Mouse (Mus musculus) megakaryocyte-erythroid progenitor cell, adult 5-6 weeks (primary cell): ENCODE results near the gene Lsp1. TPM values are rescaled to one million over a fixed set of nuclear protein-coding genes. Genes with fewer than 3 reads are reported as not detected.

Source experiments
- ATAC-seq: replicated peaks from 2 replicates; pipeline ENCODE4 v1.8.0; 2016; ENCODE audit warnings: mild to moderate bottlenecking, inconsistent platforms; ENCODE audit not compliant: severe bottlenecking, poor library complexity, low FRiP score, low TSS enrichment
- total RNA-seq, 2 experiments: library from RNA; stranded (forward) in 1 of 2; stranded (reverse) in 1 of 2; fragments of 200-1000, 215-1000 nt in 1 of 2; fragments of >200 nt in 1 of 2; fragmentation: Nextera tagmentation in 1 of 2; gene quantifications; 2 replicates each; pipeline ENCODE4 v1.2.3; 2014 to 2017

The Lsp1 gene
- total RNA-seq, 2 experiments from 2014 or later = 16.9 to 42.5 TPM

DNA sequence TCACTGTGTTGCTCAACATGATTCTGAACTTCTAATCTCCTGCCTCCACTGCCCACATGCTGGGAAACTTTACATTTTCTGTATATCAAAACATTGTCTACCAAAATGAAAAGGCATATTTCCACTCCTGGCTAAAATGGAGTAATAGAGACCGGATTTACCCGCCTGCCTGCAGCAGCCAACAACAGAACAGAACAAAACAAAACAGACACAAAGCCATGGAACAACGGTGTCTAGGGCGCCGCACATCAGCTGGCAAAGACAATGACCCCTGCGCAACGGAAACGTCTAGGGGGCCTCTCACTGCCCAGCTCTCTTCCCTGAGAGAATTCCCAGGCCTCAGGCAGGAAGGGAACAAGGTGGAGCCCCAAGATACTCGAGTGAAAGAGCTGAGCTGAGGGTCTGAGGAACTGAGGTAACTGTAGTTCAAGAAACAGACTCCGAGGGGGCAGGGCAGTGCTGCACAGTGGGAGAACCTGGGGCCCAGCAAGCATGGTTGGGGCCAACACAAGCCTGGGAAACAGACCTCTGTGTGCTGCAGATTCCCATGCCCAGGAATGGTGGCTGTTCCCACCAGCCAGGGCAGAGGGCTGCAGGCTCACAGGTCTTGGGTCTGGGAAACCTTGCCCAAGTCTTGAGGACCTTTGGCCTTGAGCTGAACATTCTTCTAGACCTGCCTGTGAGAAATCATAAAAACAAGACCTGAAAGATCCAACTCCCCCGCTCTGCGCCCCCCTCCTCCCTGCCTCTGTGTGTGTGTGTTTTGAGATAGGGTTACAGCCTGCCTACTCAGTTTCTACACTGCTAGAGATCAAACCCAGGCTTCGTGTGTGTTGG, 65.0 kb downstream of the Lsp1 start:
- ATAC-seq = no peak; the same call in 1 of the 2 replicates

DNA sequence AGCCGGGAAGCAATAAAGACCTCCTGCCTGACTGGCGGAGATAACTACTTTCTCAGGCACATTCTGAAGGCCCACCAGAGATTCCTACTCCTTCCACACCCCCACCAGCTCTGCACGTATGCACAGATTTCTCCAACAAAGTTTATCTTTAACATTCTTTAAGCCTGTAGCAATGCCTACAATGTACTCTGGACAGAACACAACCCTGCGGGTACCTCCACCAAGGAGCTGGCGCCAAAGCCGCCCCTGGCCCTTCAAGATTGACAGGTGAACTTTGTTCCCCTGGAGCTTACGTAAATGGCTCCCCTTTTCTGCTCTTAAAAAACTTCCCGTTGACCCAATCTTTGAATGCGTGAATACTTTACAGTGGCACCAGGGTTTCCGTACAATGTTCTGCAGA, 68.7 kb downstream of the Lsp1 start:
- no peak for ATAC-seq

DNA sequence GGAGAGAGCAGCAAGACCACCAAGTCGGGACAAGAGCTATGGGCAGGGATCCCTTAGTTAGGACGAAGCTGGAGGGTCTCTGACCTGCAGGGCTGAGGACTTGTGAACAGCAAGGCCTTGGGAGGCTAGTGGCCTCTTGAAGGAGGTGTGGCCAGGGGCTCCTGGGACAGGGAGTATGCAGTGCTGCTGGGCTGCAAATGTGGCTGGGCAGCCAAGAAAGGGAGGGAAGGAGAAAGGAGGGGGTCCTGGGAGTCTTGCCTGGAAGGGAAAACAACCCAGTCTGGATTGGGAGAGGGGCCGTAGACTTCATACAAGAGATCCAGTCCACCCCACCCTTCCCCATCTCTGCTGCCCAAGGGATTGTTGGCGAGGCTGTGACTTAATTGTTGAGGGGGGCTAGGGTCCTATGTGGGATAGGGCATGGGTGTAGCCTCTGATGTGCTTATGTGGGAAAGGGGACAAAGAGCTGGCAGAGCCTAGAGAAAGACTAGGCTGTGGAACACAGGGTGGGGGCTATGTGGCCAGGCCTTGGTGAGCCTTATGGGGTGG, 71.4 kb downstream of the Lsp1 start:
- ATAC-seq = no peak

DNA sequence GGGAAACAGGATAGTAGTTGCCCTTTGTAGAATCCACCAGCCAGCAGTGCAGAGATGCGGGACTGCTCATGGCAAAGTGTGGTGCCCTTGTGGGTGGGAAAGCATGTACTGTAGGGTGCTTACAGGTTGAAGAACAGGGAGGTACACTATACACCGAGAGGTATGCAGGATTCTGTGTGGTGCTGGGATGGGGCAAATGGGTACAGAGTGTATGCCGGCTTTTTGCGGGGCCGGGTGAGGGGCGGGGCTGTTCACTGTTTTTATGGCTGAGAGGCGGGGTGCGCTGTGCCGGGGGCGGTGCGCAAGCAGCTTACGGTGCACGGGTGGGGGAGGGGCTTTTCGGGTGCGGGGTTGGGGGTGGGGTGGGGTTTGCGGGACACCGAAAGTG, 72.1 kb downstream of the Lsp1 start, which contains the start of gene Mrpl23:
TSS of gene Mrpl23 (plus strand) at position 16 of the 388 bp plus-strand sequence.
- ATAC-seq = peak; percentile 25

DNA sequence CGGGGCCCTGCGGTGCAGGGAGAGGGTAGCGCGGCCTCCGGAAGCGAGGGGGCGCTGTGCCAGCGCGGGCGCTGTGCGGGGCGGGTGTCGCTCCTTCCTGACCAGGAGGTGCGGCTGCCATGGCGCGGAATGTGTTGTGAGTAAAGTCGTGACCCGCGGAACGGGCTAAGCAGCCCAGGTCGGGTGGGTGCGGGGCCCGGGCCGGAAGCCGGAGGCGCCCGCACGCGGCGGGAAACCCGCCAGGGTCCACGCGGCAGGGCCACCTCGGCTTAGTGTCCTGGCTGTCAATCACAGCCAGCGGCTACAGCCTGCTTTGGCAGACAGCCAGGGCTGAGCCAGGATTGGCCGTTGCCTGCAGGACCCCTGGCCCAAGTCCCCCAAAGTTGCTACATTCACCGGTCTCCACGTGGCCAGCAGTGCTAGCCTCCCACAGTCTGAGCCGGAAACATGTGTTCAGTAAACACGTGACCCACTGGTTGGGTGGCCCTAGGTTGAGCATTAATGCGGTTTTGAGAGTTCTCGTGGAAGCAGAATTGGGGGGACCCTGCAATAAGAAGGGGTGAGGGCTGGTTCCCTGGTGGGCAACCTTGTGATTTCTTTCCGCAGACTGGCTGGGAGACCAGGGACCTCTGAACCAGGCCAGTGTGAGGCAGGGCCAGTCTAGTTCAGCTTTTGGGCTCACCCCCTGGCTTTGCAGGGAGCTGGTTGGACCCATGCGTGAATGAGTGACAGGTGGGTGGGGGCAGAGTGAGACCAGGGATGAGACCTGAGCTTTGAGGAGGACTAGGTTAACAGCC, 72.6 kb downstream of the Lsp1 start:
- ATAC-seq = peak; percentile 67

DNA sequence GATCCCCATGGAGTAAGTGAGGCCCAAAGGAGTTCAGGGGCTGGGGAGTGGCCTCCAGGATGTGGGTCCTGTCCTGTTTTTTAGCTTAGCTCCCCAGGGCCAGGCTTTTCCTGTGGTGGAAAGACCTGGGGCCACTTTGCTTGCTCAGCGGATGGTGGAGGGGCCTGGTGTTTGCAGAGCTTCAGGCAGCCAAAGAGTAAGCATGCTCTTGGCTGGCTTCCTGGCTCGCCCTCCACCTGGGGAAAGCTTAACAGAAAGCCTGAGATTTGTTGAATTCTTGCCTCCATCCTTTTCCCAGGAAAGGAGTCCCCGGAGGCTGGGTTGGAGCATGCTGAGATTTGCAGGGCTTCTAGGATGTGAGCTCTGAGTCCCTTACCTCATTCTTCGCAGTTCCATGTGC, 74.5 kb downstream of the Lsp1 start:
- no peak for ATAC-seq

DNA sequence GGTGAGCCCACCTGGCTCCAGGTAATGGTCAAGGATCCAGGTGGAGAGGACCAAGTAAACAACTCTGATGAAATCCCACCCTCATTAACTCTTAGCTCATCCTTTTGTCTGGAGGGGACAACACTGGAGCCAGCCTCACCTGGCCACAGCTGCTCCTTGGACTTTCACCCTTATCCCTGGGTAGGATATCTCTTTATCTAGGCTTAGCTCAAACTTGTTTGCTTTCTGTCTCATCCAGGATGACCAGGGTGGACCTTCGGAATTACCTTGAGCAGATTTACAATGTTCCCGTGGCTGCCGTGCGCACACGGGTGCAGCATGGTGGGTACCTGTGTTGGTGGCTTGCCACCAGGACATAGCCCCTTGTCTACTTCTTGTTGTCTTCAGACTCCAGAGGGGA, 75.2 kb downstream of the Lsp1 start:
- ATAC-seq = no peak

DNA sequence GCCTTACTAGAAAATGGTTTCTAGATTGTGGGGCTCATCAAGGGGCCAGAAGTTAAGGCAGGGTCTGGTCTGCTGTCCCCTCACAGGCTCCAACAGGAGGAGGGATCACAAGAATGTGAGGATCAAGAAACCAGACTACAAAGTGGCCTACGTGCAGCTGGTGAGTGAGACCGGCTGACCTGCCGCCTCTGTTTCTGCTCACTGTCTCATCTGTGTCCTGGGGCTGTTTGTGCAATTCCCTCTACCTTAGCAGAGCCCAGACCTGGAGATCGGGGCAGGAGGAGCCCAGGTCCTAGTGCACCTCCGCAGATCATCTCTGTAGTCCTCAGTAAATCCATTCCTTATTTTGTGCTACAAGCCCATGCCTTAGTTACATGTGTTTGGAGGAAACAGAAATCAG, 76.6 kb downstream of the Lsp1 start:
- ATAC-seq = no peak

DNA sequence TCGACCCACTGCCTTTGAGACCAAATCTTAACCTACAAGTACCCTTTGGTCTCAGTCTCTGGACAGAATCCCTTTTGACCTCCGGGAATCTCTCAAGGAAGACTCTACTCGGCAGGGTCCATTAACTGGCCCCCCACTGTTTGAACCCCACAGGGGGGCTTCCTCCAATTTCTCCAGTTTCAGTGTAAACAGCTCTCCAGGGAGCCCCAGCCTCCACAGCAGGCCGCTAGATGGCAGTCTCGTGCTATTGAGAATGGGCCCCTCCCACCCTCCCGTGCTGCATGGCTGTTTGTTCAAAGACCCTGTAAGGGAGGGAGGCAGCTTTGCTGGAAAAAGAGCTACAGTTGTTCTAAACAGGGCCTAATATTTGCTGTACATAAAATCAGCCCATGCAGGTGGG, 77.3 kb downstream of the Lsp1 start:
- ATAC-seq = no peak

DNA sequence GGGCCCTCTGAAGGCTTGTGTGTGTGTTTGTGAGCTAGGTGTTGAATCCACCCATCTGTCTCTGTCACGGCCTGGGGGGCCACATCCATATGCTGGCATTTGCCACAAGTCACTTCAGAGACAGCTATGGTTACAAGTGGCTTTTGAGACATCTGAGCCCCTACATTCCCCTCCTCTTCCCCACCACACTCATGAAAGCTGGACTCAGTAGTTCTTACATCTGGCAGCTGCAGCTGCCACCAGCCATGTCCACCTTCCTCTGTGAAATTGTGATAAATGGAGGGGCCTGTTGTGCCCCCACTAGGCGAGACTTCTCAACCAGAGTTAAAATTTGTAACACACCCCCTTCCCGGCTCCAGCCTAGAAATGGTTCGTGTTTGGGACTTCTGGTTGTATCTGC, 77.7 kb downstream of the Lsp1 start:
- ATAC-seq = no peak

DNA sequence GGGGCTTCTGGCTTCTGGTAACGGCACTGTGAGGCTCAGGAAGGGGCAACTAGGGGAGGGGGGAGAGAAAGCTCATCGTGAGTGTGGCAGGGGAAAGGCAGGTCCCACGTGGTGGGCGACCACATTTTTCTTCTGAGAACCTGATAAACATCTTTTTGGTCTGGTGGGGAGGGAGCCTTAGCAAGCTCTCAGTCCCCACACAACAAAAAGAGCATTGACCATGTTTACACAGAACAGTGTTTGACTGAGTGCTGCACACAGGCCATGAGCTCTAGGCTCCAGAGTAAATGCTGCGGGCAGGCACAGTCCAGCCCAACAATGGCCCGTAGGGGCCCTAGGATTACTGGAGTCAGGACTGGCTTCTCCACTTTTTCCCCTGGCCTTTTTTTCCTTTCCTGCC, 78.2 kb downstream of the Lsp1 start:
- no peak for ATAC-seq

DNA sequence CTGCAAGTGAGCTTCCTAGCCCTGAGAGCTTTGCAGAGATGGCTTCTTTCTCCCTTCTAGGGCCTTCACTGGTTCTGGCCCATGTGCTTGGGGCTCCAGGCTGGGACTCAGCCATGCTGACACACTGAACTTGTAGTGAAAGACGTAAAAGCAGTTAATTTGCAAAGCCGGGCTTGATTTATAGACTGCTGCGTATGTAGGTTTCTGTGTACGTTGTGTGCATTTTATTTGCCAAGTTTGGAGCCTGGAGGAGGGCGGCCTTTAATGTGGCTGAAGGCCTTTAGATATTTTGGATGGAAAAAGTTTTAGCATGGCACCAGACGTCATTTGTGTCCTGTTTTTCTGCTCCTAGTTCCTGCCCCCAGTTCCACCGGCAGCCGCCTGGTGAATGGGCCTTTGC, 79.2 kb downstream of the Lsp1 start:
- ATAC-seq = no peak

DNA sequence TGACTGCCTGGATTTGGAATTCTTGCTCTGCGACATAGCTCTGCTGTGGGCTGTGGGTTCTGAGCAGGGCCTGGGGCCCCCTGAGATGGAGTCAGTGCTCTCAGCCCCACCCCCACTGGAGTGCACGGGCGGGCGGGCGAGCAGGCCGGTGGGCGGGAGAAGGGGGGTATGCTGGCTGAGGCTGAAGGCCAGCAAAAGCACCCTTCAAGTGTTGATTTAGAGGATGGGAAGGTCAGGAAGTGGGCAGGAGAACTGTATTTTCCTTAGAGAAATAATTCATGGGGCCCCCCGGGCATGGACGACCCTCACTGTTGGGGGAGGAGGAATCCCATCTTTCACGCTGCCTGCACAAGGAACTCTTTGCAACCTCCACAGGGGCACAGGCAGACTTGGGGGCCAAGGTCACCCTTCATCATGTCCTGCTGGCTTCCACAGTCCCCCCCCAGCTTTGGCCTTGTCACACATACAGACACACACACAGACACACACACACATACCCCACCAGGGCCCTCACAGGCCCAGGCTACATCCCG, 82.2 kb downstream of the Lsp1 start:
- ATAC-seq = no peak

Other genes starting within 250 kb of the Lsp1 start
- not detected in 2 replicates for gene Gm7579, start 248.9 kb upstream of the Lsp1 start, total RNA-seq (2014; fragmentation: Nextera tagmentation)
- not detected in 2 replicates for gene Gm7579, start 248.9 kb upstream of the Lsp1 start, total RNA-seq (2017)
- not detected in 2 replicates for gene Krtap5-5, start 230.8 kb upstream of the Lsp1 start, total RNA-seq (2014; fragmentation: Nextera tagmentation)
- not detected in 2 replicates for gene Krtap5-5, start 230.8 kb upstream of the Lsp1 start, total RNA-seq (2017)
- gene Gm40460, start 219.7 kb upstream of the Lsp1 start, total RNA-seq (2014; fragmentation: Nextera tagmentation) = not detected in 2 replicates
- gene Gm40460, start 219.7 kb upstream of the Lsp1 start, total RNA-seq (2017) = not detected in 2 replicates
- not detected in 2 replicates for gene Gm2431, start 202.5 kb upstream of the Lsp1 start, total RNA-seq (2014; fragmentation: Nextera tagmentation)
- not detected in 2 replicates for gene Gm2431, start 202.5 kb upstream of the Lsp1 start, total RNA-seq (2017)
- not detected in 2 replicates for gene Gm4559, start 186.4 kb upstream of the Lsp1 start, total RNA-seq (2014; fragmentation: Nextera tagmentation)
- not detected in 2 replicates for gene Gm4559, start 186.4 kb upstream of the Lsp1 start, total RNA-seq (2017)
- gene Krtap5-1, start 163.7 kb upstream of the Lsp1 start, total RNA-seq (2014; fragmentation: Nextera tagmentation) = not detected in 2 replicates
- not detected in 2 replicates for gene Krtap5-1, start 163.7 kb upstream of the Lsp1 start, total RNA-seq (2017)
- gene Krtap5-4, start 157.3 kb upstream of the Lsp1 start, total RNA-seq (2014; fragmentation: Nextera tagmentation) = not detected in 2 replicates
- not detected in 2 replicates for gene Krtap5-4, start 157.3 kb upstream of the Lsp1 start, total RNA-seq (2017)
- 2.3 TPM in 1 of 2 replicates, not detected in the other for gene Ifitm10, start 87.1 kb upstream of the Lsp1 start, total RNA-seq (2014; fragmentation: Nextera tagmentation)
- not detected in 2 replicates for gene Ifitm10, start 87.1 kb upstream of the Lsp1 start, total RNA-seq (2017)
- gene Gm49369, start 78.1 kb upstream of the Lsp1 start, total RNA-seq (2014; fragmentation: Nextera tagmentation) = not detected in 2 replicates
- 32.8 TPM in 1 of 2 replicates, not detected in the other for gene Gm49369, start 78.1 kb upstream of the Lsp1 start, total RNA-seq (2017)
- gene Ctsd, start 72.8 kb upstream of the Lsp1 start, total RNA-seq (2014; fragmentation: Nextera tagmentation) = 129 and 174 TPM in 2 replicates
- gene Ctsd, start 72.8 kb upstream of the Lsp1 start, total RNA-seq (2017) = 136 and 174 TPM in 2 replicates
- gene Syt8, start 26.0 kb upstream of the Lsp1 start, total RNA-seq (2014; fragmentation: Nextera tagmentation) = 2.0 TPM in 1 of 2 replicates, not detected in the other
- gene Syt8, start 26.0 kb upstream of the Lsp1 start, total RNA-seq (2017) = not detected in 2 replicates
- not detected in 2 replicates for gene Tnni2, start 19.0 kb upstream of the Lsp1 start, total RNA-seq (2014; fragmentation: Nextera tagmentation)
- 0.99 and 18.9 TPM in 2 replicates for gene Tnni2, start 19.0 kb upstream of the Lsp1 start, total RNA-seq (2017)
- gene Tnnt3, start 38.0 kb downstream of the Lsp1 start, total RNA-seq (2014; fragmentation: Nextera tagmentation) = not detected in 2 replicates
- not detected in 2 replicates for gene Tnnt3, start 38.0 kb downstream of the Lsp1 start, total RNA-seq (2017)
- gene Mrpl23, start 71.9 kb downstream of the Lsp1 start, total RNA-seq (2014; fragmentation: Nextera tagmentation) = 13.0 and 13.8 TPM in 2 replicates
- gene Mrpl23, start 71.9 kb downstream of the Lsp1 start, total RNA-seq (2017) = 46.6 and 82.1 TPM in 2 replicates
- gene Igf2, start 206.0 kb downstream of the Lsp1 start, total RNA-seq (2014; fragmentation: Nextera tagmentation) = not detected in 2 replicates
- 0.46 TPM in 1 of 2 replicates, not detected in the other for gene Igf2, start 206.0 kb downstream of the Lsp1 start, total RNA-seq (2017)
- not detected in 2 replicates for gene Gm49394, start 209.1 kb downstream of the Lsp1 start, total RNA-seq (2014; fragmentation: Nextera tagmentation)
- not detected in 2 replicates for gene Gm49394, start 209.1 kb downstream of the Lsp1 start, total RNA-seq (2017)